Mouse (Mus musculus): ENCODE measurements at regions not wholly inside any gene's neighbourhood (a gene's known extent, or its start where the extent isn't known, plus 50 kb on each side); places are given as distances from the start of the nearest gene placed in this dataset.
A peak's percentile ranks its signal among the peaks of the same experiment; 100 is the strongest.
"Not testable (repeated sequence)": the region's sequence is repeated elsewhere in the genome, so short reads cannot be mapped to it uniquely, and the experiment has no call there.

DNA sequence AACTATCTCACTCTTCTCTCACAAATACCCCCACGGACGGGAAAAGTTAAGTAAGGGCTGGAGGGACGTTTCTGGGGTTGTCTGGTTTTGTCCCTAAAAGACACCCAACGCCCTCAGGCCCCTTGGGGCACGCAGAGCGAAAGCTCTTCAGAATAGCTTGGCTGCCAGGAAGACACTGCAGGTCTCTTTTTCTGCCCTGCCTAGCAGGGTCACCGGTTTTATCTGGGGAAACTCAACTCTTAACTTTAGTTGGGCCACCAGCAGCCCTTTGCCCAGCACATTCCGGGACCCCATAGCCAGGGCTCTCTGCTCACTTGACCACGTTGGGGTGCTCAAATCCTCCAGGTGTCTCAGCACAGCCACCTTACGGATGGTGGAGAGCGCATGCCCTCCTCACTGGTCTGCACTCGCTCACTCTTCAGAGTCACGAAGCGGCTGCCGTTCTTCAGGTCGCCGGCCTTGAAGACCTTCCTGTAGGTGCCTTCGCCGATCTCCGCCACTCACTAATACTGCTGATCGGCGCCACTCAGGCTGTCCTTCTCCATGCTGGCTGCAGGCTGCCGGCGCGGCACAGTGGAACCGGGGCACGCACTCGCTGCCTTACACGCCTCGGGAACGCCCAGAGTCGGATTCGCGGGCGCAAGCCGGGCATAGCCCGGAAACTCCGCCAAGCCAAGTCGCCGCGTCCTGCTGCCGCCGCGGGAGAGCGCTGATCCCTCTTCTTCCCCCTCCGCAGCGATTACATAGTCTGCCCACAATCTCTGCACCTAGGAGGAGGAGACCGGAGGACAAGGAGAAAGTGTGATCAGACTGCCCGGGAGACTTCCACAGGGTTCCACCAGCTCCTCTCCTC, 83.0 kb downstream of the Ulbp1 start:
- no peak for DNase-seq (ENCODE audit: low spot score)

DNA sequence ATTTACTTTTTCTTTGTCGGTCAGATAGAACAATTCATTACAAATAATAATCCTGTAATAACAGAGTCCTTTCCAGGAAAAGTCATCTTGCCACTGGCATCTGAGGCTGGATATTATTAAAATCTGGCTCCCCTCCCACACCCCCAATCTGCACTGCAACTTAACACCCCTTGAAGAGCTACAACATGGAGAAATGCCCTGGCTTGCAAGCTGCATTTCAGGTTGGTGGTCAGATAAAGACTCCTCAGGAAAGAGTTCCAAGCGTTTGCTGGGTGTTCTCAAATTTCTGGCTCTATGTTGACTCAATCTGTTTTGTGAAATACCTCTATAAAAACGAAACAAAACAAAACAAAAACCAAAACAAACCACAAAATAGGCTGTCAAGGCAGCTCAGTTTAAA, 114.6 kb downstream of the Ulbp1 start:
- not testable (repeated sequence) for DNase-seq (ENCODE audit: low spot score)

DNA sequence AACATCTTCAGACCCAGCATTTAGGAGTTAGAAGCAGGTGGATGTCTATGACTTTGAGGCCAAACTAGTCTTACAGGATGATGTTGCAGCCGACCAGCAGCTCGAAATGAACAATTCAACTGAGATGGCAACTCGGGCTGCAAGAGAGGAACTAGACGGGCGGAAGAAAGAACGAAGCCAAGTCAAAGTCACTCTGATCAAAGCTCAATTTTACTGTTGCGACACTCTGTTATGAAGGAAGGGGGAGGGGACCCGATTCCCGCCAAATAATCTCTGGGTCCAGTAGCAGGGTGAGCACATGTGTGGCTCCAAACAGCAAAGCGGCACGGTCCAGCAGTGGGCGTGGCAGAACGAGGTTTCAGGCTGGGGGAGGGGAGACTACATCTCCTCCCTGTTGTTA, 129.1 kb downstream of the Ulbp1 start:
- not testable (repeated sequence) for DNase-seq (ENCODE audit: low spot score)

DNA sequence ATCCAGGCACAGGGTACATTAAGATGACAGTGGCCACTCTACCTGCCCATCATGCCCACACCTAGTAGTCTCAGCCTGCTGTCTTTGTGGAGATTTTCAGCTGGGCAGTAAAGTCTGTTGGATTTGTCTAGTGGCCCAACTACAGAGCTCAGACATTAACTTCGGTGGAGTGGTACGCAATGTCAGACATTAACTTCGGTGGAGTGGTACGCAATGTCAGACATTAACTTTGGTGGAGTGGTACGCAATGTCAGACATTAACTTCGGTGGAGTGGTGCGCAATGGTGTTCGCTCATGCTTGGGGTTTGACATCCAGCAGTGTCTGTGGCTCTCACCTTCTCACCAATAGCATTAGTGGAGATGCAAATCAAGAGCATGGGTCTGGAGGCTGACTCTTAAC, 129.7 kb downstream of the Ulbp1 start:
- not testable (repeated sequence) for DNase-seq (ENCODE audit: low spot score)

DNA sequence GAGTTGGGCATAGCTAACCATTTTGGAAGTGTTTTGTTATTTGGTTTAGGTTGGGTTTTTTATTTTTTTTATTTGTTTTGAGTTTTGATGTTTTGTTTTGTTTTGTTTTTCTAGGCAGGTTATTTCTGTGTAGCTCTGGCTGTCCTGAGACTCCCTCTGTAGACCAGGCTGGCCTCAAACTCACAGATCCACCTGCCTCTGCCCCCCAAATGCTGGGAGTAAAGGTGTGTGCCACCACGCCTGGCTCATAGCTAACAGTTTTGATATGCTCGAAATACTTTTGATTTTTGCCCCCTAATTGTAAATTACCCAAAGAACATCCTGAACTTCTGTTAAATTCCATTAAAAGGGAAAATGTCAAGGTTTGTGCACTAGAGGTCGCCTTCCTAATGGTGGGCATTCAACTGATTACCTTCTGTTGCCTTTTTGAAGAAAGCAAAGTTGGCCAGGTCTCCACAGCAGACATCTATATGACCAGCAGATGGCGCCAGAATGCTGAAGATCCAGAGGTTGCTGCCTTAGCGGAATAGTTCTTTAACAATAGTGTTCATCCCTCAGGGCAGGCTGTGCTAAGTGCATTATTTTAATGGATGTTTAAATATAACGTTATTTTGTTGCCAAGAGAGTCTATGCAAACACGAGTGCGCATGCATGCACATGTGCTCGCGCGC, 121.2 kb upstream of the Cnksr3 start:
- DNase-seq (ENCODE audit: low spot score) = peak; percentile 64

DNA sequence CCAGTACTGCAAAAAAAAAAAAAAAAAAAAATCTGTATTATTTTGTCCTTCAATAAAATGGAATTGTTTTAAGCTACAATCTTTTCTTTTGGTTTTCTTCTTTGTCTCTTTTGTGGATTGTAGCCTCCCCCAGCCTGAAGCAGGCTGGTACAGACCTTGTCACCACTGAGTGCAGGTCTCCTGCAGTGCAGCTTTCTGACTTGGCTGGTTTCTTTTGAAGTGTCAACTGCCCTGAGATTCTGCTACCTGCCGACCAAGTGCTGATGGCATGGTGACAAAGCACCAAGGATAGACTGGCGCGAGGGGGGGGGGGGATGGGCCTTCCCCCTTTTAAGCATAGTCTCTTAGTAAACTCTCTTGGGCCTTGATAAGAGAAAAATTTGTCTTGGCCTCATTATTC, 116.2 kb upstream of the Cnksr3 start:
- DNase-seq (ENCODE audit: low spot score) = no peak

DNA sequence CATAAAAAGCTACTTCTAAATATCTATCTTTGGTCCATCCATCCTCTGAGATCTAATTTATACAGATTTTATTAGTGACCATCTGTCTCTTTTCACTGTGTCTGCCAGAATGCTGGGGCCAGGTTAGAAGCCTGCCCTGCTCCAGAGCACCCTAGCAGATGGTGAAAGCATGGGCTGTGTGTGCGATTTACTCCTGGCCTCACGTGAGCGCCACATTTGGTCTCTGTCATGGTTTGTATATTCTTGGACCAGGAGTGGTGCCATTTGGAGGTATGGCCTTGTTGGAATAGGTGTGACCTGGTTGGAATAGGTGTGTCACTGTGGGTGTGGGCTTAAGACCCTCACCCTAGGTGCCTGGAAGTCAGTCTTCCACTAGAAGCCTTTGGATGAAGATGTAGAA, 115.0 kb upstream of the Cnksr3 start:
- not testable (repeated sequence) for DNase-seq (ENCODE audit: low spot score)

DNA sequence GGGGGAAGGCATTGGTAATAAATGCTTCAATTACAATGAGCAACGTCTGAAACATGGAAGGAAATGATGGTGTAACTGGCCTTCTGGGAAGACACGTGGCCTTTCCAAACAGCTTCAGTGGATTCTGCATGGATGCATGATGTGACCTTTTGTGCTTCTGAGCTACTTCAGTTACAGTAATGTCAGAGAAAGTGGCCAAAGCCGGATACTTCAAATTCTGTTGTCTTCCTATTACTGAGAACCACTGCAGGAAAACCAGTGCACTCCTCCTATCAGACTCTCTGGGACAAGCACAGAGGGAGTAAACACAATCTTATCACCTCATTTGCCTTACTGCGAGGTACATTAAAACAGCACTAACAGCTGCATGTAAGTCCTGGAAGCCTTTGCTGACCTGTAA, 113.0 kb upstream of the Cnksr3 start:
- DNase-seq (ENCODE audit: low spot score) = no peak

DNA sequence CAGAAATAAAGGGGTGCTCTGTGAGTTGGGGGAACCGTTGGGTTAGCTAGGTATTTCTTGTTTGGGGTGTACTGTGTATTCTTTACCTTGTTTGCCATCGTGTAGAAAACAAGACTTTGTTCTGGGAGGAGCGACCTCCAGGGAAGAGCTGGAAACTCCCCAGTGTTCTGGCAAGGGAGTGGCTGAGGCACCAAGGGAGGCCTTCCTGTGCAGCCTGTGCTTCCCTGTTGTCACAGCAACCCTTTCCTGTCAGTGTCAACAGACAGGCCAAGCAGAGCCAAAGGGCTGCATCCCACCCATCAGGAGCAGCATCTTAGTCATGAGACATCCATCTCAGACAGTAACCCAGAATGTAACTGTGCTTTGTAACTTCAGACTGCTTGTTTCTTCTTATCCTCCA, 111.2 kb upstream of the Cnksr3 start:
- DNase-seq (ENCODE audit: low spot score) = peak; percentile 23

DNA sequence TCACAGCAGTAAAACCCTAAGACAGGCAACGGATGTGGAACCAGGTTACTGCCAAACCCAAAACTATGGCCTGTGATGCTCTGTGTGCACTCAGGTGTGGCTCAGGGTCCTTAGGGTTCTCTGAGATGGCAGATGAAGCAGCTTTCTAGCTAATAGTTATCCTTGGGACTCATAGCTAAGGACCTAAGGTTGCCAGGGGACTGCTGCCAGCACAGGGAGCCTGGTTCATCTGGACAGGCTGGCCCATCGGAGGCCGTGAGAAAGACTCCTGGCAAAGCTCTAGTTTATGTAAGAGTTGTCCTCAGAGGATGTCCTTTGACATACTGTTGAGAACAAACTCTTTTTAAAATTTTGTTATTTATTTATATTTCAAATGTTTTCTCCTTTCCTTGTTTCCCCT, 97.9 kb upstream of the Cnksr3 start:
- no peak for DNase-seq (ENCODE audit: low spot score)

DNA sequence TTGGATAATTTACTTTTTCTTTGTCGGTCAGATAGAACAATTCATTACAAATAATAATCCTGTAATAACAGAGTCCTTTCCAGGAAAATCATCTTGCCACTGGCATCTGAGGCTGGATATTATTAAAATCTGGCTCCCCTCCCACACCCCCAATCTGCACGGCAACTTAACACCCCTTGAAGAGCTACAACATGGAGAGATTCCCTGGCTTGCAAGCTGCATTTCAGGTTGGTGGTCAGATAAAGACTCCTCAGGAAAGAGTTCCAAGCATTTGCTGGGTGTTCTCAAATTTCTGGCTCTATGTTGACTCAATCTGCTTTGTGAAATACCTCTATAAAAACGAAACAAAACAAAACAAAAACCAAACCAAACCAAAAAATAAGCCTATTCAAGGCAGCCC, 93.8 kb upstream of the Cnksr3 start:
- DNase-seq (ENCODE audit: low spot score) = not testable (repeated sequence)

DNA sequence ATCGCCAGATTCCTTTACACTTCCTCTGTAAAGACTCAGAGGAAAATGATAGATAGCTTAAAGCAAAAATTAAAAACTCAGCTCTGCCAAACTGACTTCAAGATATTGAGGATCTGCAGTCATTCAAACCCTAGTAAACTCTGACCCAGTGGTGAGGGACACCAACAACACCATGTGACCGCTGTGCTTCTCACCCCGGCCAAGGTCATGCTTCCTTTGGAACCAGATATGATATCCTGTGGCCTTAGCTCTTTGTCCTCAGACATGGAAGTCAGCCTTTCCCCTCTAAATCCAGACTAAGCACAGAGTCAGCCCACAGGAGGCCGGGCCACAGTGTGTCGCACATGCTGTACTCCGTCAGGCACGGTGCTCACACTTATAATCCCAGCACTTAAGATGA, 86.3 kb upstream of the Cnksr3 start:
- DNase-seq (ENCODE audit: low spot score) = no peak

DNA sequence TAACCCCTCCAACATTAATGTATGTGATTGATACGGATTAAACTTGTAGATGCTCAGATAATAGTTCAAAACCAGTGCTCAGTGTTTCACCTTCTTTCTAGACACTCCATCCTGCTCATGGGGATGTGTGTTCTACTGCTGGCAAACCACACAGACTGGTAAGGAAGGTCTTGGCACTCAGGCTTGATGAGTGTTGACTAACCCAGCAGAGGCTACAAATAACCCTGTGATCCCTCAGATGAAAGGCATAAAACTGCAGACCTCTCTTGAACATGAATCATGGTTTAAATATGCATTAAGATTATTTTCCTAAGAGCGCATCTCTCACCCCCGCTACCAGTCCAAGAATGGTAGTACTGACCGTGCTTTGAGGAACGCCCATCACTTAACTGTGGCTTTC, 83.9 kb upstream of the Cnksr3 start:
- no peak for DNase-seq (ENCODE audit: low spot score)

DNA sequence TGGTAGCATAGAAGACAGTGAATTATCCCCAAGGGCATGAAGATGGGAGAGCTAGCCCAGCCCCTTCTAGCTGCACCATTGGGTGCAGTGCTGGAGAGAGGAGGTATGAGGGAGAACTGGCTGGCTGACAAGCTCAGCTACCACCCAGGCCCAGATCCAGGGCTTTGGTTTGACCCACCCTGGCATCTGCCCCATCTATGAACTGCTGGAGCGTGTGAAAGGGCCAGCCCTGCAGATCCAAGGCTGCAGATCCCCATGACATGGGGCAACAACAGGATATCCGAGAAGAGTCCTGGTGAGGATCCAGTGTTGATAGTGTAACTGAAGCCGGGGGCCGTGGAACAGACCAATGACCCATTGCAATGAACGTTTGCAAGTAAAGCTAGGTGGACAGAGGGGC, 81.2 kb upstream of the Cnksr3 start:
- DNase-seq (ENCODE audit: low spot score) = no peak

DNA sequence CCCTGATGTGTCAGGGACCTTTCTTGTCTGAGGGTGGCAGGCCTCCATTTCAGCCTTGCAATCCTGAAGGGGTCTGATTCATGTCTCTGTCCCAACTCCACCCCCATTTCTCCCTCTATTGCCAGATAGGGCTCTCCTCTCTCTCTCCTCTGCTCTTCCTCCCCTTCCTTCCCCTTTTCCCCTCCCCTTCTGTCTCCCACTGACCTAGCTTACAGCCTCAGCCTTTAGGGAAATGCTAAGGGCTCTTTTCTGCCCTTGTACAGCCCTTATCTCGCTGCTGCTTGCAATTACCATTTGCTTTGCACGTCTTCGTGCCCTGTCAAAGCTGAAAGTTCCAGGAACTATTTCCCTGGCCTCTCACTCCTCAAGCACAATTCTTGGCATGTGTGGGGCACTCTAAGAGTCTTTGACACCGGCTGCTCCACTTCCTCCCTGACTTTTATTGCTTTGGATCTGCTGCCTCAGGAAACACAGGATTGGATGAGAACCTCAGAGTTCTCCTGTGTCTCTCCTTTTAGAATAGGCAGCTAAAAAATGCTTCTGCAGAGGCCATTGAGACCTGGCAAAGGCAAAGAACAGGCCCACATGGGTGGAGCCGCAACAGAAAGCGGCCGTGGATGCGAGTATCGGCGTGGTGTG, 77.9 kb upstream of the Cnksr3 start:
- DNase-seq (ENCODE audit: low spot score) = peak; percentile 34

DNA sequence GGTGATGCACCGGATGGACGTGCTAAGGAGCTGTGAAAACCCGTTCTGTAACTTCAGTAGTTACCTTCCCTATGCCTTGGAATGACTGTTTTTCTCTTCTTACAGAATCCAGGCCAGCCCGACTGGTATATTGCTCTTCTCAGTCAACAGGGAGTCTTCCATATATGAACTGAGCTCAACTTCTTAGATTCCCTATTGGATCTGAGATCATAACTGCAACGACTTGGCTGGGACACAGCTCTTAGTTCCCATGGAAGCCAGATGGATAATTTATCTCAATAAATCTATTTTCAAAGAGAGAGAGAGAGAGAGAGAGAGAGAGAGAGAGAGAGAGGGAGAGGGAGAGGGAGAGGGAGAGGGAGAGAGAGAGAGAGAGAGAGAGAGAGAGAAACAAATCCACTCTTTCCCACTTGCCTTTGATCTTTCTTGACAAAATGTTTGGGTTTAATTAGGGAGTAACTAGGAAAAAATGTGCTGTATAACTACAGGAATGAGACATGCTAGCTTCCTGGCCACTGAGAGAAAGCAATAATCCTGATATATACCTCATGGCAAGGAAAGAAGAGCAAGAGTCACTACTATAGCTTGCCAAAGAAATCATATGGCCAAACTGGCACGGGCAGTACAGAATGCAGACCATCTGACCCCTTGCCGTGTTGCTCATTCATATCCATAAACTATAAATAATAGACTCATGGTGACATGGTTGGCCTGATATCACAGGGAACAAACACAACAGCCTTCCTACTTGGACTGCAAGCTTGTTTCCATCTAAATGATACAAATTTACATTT, 73.3 kb upstream of the Cnksr3 start:
- DNase-seq (ENCODE audit: low spot score) = no peak

DNA sequence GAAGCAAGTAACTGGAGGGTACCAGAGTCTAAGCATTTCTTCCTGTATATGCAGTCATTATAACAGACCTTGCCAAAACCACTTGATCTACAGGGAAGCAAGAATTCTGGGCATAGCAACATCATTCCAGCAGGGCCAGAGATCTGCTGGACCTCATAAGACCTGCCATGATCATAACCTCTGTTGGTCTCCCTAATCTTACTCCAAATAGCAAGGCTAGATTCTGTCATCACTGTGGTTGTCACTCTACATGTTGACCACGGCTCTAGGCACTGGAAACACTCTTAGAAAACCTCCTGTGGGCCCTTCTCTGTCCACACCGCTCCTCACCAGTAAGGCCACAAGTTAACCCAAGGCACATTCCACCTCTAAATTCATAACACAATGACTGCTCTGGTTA, 68.4 kb upstream of the Cnksr3 start:
- DNase-seq (ENCODE audit: low spot score) = no peak

DNA sequence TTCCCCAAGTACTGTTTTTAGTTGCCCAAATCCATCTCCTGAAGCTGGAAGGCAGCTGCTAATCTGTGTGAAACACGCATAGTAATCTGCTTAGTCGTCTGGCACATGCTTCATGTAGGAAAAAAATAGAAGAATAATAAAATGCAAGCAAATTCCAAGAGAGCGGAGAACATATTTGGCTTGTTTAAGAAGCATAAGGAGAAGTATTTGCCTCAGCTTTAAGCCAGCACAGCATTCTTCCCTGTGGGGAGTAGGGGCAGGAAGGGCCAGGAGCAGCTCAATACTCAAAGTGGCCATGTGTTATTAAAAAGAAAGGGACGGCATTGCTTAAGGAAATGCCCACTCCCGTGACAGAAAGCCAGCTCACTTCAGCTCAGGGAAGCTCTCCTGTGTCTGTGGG, 66.8 kb upstream of the Cnksr3 start:
- peak; percentile 6 for DNase-seq (ENCODE audit: low spot score)

DNA sequence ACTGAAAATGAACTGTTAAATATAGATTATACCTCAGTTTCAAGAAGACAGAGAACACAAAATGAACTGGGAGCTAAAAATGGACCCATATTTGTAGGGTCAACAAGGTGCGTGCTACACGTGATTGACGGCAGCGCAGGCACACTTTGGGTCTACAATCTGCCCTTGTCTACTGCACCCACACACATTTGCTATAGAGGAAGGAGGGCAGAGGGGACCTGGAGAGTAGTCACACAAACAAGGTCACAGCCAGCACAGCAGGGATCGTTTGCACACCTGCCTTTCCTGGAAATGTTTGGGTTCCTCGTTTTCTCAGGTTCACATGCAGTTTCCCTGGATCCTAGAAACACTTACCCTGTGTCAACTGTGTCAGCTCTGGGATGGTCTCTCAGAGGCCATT, 63.3 kb upstream of the Cnksr3 start:
- DNase-seq (ENCODE audit: low spot score) = no peak

DNA sequence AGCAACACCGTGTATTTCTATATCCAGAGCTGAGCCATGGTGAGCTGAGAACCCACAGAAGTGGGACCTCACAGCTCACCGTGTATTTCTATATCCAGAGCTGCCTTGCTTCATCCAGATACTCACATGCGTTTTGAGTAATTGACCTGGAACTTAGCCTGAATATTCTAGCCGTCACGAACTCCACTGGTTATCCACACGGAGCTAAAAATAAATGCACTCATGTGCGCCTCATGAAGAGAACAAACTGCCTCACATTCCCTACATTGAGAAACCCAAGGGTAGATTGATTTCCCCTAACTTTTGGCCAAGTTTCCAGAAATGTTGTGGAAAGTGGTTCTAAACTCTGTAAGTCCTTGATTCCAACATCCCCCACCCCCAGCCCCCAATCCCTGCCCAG, 62.4 kb upstream of the Cnksr3 start:
- DNase-seq (ENCODE audit: low spot score) = peak; percentile 37

DNA sequence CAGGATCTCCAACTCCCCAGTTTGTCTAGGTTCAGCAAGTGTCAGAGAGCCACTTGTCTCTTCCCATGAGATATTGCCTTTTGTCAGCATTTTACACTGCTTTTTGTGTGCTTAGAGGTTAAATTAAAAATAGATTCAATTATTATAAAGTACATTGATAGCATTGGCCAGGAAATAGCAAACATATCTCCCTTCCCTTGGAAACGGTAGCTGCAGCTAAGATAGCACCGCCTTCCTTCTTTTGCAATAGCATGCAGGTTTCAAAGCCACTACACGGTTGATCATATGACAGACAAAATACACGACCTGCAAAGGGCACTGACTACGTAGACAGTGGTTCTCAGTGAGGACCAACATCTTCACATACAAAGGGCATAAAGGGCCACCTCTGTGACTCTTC, 59.1 kb upstream of the Cnksr3 start:
- DNase-seq (ENCODE audit: low spot score) = no peak

DNA sequence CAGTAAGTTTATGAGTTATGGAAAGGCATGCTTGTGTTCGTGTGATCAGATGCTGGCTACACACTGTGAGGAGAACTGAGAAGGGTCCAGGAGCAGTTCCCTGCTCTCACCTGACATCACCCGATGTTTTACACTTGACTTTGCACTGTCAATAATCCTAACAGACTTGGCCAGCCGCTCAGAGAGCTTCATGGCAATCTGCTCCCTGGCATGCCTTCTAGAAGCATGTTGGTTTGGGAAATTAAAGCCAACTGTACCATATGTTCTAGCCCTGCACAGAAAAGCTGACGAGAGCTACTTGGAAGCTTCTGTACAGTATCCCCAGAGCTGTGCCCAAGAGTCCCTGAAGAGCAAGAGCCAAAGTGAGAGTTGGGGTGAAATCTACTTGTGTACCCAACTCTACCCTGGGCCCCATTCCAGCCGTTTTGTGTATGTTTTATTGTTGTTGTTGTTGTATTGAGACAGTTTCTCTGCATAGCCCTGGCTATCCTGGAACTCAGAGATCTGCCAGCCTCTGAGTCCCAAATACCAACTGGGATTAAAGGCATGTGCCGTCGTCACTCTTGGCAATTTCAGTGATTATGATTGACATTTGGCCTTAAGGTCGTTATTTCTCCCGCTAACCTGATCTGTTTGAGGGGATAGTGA, 56.5 kb upstream of the Cnksr3 start:
- DNase-seq (ENCODE audit: low spot score) = no peak

Measured in lung, postnatal 25 days (tissue).